Mouse (Mus musculus) bone marrow macrophage, adult 2 months (primary cell): ENCODE results near the gene Spi1. TPM values are rescaled to one million over a fixed set of nuclear protein-coding genes. Genes with fewer than 3 reads are reported as not detected.

Experiments
- H3K27ac ChIP-seq: 2 replicates; pipeline ENCODE4 v1.5.1; 2012; ENCODE audit warnings: low read depth, low read length; ENCODE audit not compliant: insufficient read depth
- H3K4me1 ChIP-seq: 2 replicates; pipeline ENCODE4 v1.6.1; 2012; ENCODE audit warnings: low read length; ENCODE audit not compliant: control insufficient read depth, insufficient read depth
- H3K4me3 ChIP-seq: 2 replicates; pipeline ENCODE4 v1.5.1; 2012; ENCODE audit warnings: mild to moderate bottlenecking, low read length, moderate library complexity; ENCODE audit not compliant: insufficient read depth
- CTCF ChIP-seq: IDR thresholded peaks from 2 replicates; pipeline ENCODE4 v1.5.1; 2012; ENCODE audit warnings: low read depth, mild to moderate bottlenecking, low read length, moderate library complexity
- POLR2A ChIP-seq: IDR thresholded peaks from 2 replicates; pipeline ENCODE4 v1.6.1; 2012; ENCODE audit warnings: mild to moderate bottlenecking, low read depth, low read length, borderline replicate concordance
- polyA plus RNA-seq: library from polyadenylated mRNA; stranded (reverse); fragments of >200 nt; gene quantifications from 2 replicates; pipeline ENCODE4 v1.2.4, GENCODE M21; 2012; ENCODE audit not compliant: missing spikeins, insufficient read depth, insufficient read length

Gene Spi1
- polyA plus RNA-seq, 1 experiment, result 487 TPM

DNA sequence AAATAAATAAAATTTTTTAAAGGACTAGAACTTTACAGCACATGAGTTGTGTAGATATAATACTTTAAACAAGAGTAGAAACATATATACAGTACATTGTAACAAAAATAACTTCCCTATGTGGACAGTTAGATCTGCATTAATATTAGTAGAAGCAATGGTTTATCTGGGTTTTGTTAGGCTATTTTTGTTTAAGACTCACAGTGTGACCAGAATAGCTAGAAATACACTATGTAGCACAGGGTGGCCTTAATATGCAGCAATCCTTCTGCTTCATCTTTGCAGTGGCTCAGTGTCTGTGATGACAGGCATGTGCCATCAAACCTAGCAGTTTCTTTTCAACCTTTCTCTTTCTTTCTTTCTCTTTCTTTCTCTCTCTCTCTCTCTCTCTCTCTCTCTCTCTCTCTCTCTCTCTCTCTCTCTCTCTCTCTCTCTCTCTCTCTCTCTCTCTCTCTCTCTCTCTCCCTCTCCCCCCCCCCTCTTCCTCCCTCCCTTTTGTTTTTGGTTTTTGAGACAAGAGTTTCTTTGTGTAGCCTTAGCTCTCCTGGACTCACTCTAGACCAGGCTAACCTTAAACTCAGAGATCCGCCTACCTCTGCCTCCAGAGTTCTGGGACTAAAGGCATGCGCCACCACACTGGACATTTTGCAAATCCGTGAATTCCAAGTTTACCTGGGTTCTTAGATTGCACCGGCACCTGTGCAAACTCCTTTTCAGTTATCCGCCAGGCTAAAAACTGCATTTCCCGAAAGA is 28.8 kb upstream of the Spi1 start:
- TF ChIP-seq POLR2A (no peak), CTCF (no peak)
- Histone ChIP-seq H3K4me3 (peak overlapping the region; percentile 95), H3K27ac (0 out of 2 replicates have a peak overlapping the region, but pooled peaks have one; percentile 38), H3K4me1 (peaks cover 14% of the 10 kb centered on the region)

DNA sequence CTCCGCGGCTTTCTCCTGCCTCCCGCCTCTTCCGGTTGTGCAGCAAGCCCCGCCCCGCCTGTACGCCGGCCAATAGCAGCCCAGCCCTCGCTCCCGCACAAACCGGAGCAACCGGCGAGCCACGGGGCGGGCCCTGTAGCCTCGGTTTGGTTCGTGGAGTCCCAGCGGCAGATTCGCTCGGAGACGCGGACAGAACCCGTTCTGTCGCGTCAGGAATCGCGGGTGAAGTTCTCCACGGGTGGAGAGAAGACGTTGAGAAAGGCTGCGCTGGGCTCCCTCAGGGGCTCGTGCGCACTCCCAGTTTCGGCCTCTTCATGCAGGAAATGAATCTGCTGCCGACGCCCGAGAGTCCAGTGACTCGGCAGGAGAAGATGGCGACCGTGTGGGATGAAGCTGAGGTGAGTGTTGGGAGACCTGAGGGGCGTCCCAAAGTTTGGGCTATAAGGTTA is 28.2 kb upstream of the Spi1 start, which contains the start of gene Psmc3:
Psmc3 (plus strand) TSS at position 76 of the 449 bp plus-strand sequence.
- Histone ChIP-seq H3K4me1 (peaks cover 14% of the 10 kb centered on the region), H3K4me3 (peak within 1 kb of the TSS; percentile 95), H3K27ac (peak within 1 kb of the TSS; percentile 93)
- TF ChIP-seq CTCF, result no peak
- TF ChIP-seq POLR2A, result no peak

- no peak for TF ChIP-seq CTCF
- TF ChIP-seq POLR2A, result no peak
- Histone ChIP-seq H3K4me3 (no peak overlapping the region), H3K4me1 (peaks cover 8% of the 10 kb centered on the region), H3K27ac (no peak overlapping the region)
Measured at GRCm38 (mm10) chr2:91058435-91058834, 23.8 kb upstream of the Spi1 start.

DNA sequence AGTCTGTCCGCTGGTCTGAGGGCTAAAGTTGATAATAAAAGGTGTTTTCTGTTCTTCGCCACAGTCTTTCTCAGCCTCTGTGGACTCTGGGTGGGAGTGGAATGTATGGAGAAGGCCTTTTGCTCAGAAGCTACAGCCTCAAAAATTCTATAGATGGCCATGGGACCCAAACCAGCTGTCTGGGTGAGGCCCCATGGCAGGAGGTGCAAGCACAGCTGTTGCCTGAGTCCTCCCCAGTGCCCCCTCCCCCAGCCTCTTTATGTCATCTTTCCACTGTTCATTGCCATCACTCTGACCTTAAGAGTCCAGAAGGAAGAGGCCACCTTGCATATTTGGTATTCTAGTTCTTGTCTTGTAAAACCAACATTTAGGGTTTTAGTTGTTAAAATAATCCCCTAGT is 22.8 kb upstream of the Spi1 start:
- Histone ChIP-seq H3K27ac (no peak overlapping the region), H3K4me1 (peaks cover 8% of the 10 kb centered on the region), H3K4me3 (no peak overlapping the region)
- TF ChIP-seq CTCF (no peak), POLR2A (no peak)

DNA sequence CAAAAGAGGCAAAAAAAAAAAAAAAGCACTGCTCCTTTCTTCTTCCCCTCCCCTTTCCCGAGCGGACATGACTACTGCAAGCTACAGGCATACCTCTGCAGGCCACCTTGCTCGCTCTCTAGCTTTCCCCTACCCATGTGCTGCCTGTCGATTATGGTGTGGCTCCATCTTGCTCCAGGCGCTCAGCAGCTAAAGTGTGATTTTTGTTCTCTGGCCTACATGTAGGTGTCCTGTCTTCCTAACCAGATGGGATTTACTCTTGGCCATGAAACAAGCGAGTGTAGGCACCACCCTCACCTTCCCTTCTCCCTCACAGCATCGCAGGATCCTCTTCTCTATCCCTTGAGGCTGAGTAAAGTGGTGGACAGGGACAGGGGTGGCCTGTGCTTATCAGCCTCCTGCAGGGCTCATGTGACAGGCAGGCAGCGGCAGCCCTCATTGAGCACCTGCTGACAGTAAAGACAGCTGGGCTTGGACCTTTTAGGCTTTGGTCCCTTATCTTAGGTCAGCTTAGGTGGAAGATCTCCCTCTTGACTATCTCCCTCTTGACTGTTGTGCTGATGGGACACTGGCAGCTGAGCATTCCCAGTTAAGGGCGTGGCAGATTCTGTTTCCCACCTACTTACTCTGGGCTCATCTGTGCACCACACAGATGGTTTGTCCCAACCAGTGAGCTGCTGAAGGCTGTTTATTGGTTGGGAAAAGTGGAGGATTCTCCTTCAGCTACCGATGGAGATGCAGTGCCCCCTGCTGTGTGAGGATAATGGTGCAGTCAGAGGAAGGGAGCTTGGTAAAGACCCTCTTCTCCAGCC is 21.4 kb upstream of the Spi1 start:
- no peak overlapping the region for H3K27ac ChIP-seq
- H3K4me3 ChIP-seq, result no peak overlapping the region
- TF ChIP-seq POLR2A (no peak), CTCF (peak; percentile 58)
- H3K4me1 ChIP-seq, result no peaks in the 10 kb centered on the region

- H3K4me1 ChIP-seq, result no peaks in the 10 kb centered on the region
- no peak overlapping the region for H3K4me3 ChIP-seq
- no peak overlapping the region for H3K27ac ChIP-seq
- TF ChIP-seq POLR2A (no peak), CTCF (no peak)
Measured at GRCm38 (mm10) chr2:91061849-91062481, 20.2 kb upstream of the Spi1 start.

DNA sequence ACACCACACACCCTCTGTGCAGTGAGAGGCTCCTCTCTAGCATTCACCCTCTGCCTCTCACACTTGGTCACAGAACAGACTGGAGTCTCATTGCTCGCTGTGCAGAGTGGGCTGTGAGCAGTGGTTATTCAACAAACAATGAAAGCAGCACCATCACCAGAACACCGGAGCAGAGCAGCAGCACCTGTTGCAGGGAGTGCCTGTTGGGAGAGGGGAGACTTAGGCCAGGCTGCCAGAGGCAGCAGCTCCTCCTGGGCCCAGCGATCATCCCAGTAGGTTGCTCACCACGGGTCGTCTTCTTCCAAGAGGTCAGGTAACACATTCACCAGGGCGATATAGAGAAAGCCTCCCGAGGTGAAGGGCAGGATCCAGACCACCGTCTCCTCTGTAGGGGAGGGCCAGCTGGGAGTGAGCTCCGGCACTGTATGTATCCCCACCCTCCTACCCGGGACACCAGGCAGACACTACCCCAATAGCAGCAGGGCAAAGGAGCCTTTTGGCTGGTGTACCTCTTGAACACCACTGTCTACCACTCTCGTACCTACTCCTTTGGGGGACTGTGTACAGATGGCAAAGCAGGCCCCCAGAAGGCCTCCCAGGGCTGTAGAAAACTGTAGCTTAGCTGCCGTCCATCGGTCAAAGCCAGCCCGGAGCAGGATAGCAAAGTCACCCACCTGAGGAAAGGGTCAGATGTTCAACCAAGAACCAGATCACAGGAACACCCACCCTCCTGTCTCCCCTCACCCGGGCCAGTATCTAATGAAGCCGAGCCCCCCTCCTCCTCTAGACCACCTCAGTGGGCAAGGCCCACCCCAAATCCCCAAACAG is 19.2 kb upstream of the Spi1 start:
- H3K27ac ChIP-seq, result no peak overlapping the region
- no peak overlapping the region for H3K4me3 ChIP-seq
- H3K4me1 ChIP-seq, result no peaks in the 10 kb centered on the region
- TF ChIP-seq CTCF (no peak), POLR2A (no peak)

GRCm38 (mm10) chr2:91064211-91064610 is 18.0 kb upstream of the Spi1 start:
- Histone ChIP-seq H3K4me3 (no peak overlapping the region), H3K4me1 (peaks cover 4% of the 10 kb centered on the region; the same call in 1 of the 2 replicates), H3K27ac (no peak overlapping the region)
- TF ChIP-seq CTCF (no peak), POLR2A (no peak)

DNA sequence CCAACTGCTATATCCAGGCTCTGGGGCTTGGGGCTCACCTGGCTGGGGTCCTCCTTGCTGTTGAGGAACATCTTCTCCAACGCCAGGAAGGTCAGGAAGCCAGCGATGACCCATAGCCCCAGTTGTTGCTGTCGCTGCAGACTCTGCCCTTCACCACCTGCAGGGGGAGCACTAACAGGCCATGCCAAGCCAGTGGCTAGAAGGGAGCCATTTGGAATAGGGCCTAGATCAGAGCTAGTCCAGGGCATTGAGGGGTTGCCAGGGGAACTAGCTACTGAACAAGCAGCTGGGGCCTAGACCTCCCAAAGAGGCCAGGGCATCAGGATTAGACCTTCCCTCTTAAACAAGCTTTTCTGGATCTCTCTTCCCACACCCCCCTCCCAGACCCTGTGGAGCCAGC is 16.6 kb upstream of the Spi1 start:
- Histone ChIP-seq H3K4me3 (no peak overlapping the region), H3K27ac (no peak overlapping the region), H3K4me1 (peaks cover 4% of the 10 kb centered on the region; the same call in 1 of the 2 replicates)
- TF ChIP-seq CTCF (peak; percentile 72), POLR2A (no peak)
